In the genomic region with DNA sequence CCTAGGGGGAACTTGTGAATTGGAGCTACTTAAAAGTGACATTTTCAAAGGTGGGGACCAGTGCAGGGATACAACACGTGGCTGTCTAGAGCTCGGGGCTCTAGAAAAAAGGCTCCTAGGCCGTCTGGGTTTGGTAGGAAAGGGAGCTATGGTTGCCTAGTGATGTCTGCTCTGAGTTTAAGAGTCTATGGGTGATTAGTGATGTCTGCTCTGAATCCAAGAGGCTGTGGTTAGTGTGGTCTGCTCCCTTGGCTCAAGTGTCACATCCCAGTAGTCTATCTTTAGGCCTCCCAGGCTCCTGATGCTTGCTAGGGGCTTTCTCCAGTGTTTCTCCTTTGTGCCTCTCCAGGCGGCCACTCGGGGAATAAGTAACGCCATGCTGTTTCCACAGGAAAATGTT, we compare ENCODE assay signal across 15 mouse cellular contexts. TPM values are rescaled to one million over a fixed set of nuclear protein-coding genes. Genes with fewer than 3 reads are reported as not detected.
DNase-seq lines count a peak whose midpoint lies in the region; ATAC-seq and TF ChIP-seq lines count a peak whose summit lies in the region.
"Had no signal": no experiment of that assay in that cellular context is flagged by ENCODE, and none has a peak within 500 bp of the region (broad histone marks: within the 10 kb centered on the region; RNA-seq: fewer than 3 reads in every experiment).

No protein-coding gene starts in this region.

- DNase-seq in lung, embryonic 14.5 days: no peak
- no peak for DNase-seq in lung, adult 18-20 months
- peak; percentile 73 for DNase-seq in embryonic facial prominence, embryonic 14.5 days (ENCODE audit: low spot score)
- DNase-seq in hindbrain, postnatal 0 days (ENCODE audit: low spot score): no peak
- no peak for DNase-seq in cerebellum, adult 18-20 months
- no peak for DNase-seq in T-cell, adult 2 months (ENCODE audit: low spot score)
- DNase-seq: adrenal gland, postnatal 14 days; gastrocnemius, postnatal 25 days; lung, postnatal 14 days; thymus, postnatal 25 days had no signal

- no peak overlapping the region for H3K9ac ChIP-seq in heart, embryonic 15.5 days
- no peak overlapping the region for H3K9ac ChIP-seq in heart, embryonic 12.5 days
- H3K9ac ChIP-seq in lung, embryonic 14.5 days: no peak overlapping the region
- no peak overlapping the region for H3K9ac ChIP-seq in embryonic facial prominence, embryonic 14.5 days (ENCODE audit: low read depth, low read length)
- H3K9ac ChIP-seq in hindbrain, postnatal 0 days (replicated peaks; ENCODE audit: low read length): no peak overlapping the region

- no peak for TF ChIP-seq CTCF in lung, embryonic 14.5 days (IDR thresholded peaks at IDR 0.05; ENCODE audit: low read depth)
- no peak for TF ChIP-seq CTCF in hindbrain, postnatal 0 days (IDR thresholded peaks at IDR 0.05; ENCODE audit: low read depth)

- H3K27me3 ChIP-seq in heart, embryonic 15.5 days: no peaks in the 10 kb centered on the region
- H3K27me3 ChIP-seq in heart, embryonic 12.5 days (replicated peaks): no peaks in the 10 kb centered on the region
- H3K27me3 ChIP-seq in lung, embryonic 14.5 days (ENCODE audit: insufficient read depth, low read length): no peaks in the 10 kb centered on the region
- H3K27me3 ChIP-seq in embryonic facial prominence, embryonic 14.5 days (replicated peaks; ENCODE audit: control insufficient read depth, insufficient read depth, low read length): no peaks in the 10 kb centered on the region
- no peaks in the 10 kb centered on the region for H3K27me3 ChIP-seq in hindbrain, postnatal 0 days (ENCODE audit: insufficient read depth, low read length)
- H3K27me3 ChIP-seq: Patski had no signal

- no peak overlapping the region for H3K4me3 ChIP-seq in heart, embryonic 15.5 days
- H3K4me3 ChIP-seq in heart, embryonic 12.5 days: no peak overlapping the region
- H3K4me3 ChIP-seq in lung, embryonic 14.5 days (ENCODE audit: low read depth, low read length): no peak overlapping the region
- H3K4me3 ChIP-seq in embryonic facial prominence, embryonic 14.5 days (ENCODE audit: low read depth, low read length): no peak overlapping the region
- H3K4me3 ChIP-seq in hindbrain, postnatal 0 days (ENCODE audit: low read length): no peak overlapping the region

- ATAC-seq in heart, embryonic 15.5 days (replicated peaks; ENCODE audit: insufficient number of reproducible peaks, insufficient read depth, low FRiP score, low read depth): no peak
- ATAC-seq in heart, embryonic 12.5 days (ENCODE audit: insufficient number of reproducible peaks, low FRiP score): no peak
- no peak for ATAC-seq in lung, embryonic 14.5 days (ENCODE audit: insufficient read depth)
- peak; percentile 56; the same call in 1 of the 2 replicates for ATAC-seq in embryonic facial prominence, embryonic 14.5 days (ENCODE audit: low read depth)
- ATAC-seq in hindbrain, postnatal 0 days: 0 out of 2 replicates have a peak, but pooled peaks have one; percentile 10
- ATAC-seq: CD4-positive, CD25-positive, alpha-beta regulatory T cell, adult 4 months; inflammation-experienced regulatory T-cells, adult 6 months; Patski had no signal

- peak overlapping the region; percentile 59; the same call in 1 of the 2 replicates for H3K27ac ChIP-seq in heart, embryonic 15.5 days
- H3K27ac ChIP-seq in heart, embryonic 12.5 days (ENCODE audit: poor library complexity, severe bottlenecking): no peak overlapping the region
- peak overlapping the region; percentile 7; the same call in 1 of the 2 replicates for H3K27ac ChIP-seq in lung, embryonic 14.5 days (ENCODE audit: low read depth)
- peak overlapping the region; percentile 56 for H3K27ac ChIP-seq in embryonic facial prominence, embryonic 14.5 days (replicated peaks; ENCODE audit: low read depth, low read length)
- peak overlapping the region; percentile 52; the same call in 1 of the 2 replicates for H3K27ac ChIP-seq in hindbrain, postnatal 0 days

- no peak overlapping the region for H3K4me2 ChIP-seq in heart, embryonic 15.5 days
- no peak overlapping the region for H3K4me2 ChIP-seq in heart, embryonic 12.5 days
- no peak overlapping the region for H3K4me2 ChIP-seq in lung, embryonic 14.5 days
- H3K4me2 ChIP-seq in embryonic facial prominence, embryonic 14.5 days (ENCODE audit: low read depth, low read length): no peak overlapping the region
- no peak overlapping the region for H3K4me2 ChIP-seq in hindbrain, postnatal 0 days (ENCODE audit: low read depth, low read length)

- H3K4me1 ChIP-seq in heart, embryonic 15.5 days (replicated peaks): peaks cover 32% of the 10 kb centered on the region
- peaks cover 23% of the 10 kb centered on the region for H3K4me1 ChIP-seq in heart, embryonic 12.5 days (replicated peaks)
- H3K4me1 ChIP-seq in lung, embryonic 14.5 days (ENCODE audit: insufficient read depth): 0 out of 2 replicates have a peak, but pooled peaks cover 12% of the 10 kb centered on the region
- H3K4me1 ChIP-seq in embryonic facial prominence, embryonic 14.5 days (ENCODE audit: control insufficient read depth, insufficient read depth, low read length): peaks cover 8% of the 10 kb centered on the region
- H3K4me1 ChIP-seq in hindbrain, postnatal 0 days (ENCODE audit: insufficient read depth, low read length): peaks cover 5% of the 10 kb centered on the region; the same call in 1 of the 2 replicates

- H3K36me3 ChIP-seq in heart, embryonic 15.5 days: no peaks in the 10 kb centered on the region
- H3K36me3 ChIP-seq in heart, embryonic 12.5 days: no peaks in the 10 kb centered on the region
- H3K36me3 ChIP-seq in lung, embryonic 14.5 days (ENCODE audit: insufficient read depth): no peaks in the 10 kb centered on the region
- H3K36me3 ChIP-seq in embryonic facial prominence, embryonic 14.5 days (ENCODE audit: control insufficient read depth, insufficient read depth, low read length): no peaks in the 10 kb centered on the region
- no peaks in the 10 kb centered on the region for H3K36me3 ChIP-seq in hindbrain, postnatal 0 days (ENCODE audit: insufficient read depth, low read length)

- H3K9me3 ChIP-seq in heart, embryonic 15.5 days (replicated peaks): no peaks in the 10 kb centered on the region
- H3K9me3 ChIP-seq in heart, embryonic 12.5 days (replicated peaks): no peaks in the 10 kb centered on the region
- H3K9me3 ChIP-seq in lung, embryonic 14.5 days (ENCODE audit: low read depth, low read length): no peaks in the 10 kb centered on the region
- no peaks in the 10 kb centered on the region for H3K9me3 ChIP-seq in embryonic facial prominence, embryonic 14.5 days (ENCODE audit: control insufficient read depth, low read length)
- no peaks in the 10 kb centered on the region for H3K9me3 ChIP-seq in hindbrain, postnatal 0 days (ENCODE audit: low read length)

- 60% methylated on average over 6 of the region's 6 CpGs for WGBS in heart, embryonic 15.5 days
- WGBS in heart, embryonic 12.5 days: 58% methylated on average over 6 of the region's 6 CpGs
- WGBS in lung, embryonic 14.5 days: 69% methylated on average over 6 of the region's 6 CpGs
- WGBS in embryonic facial prominence, embryonic 14.5 days: 41% methylated on average over 6 of the region's 6 CpGs
- 61% methylated on average over 6 of the region's 6 CpGs for WGBS in hindbrain, postnatal 0 days

RNA-seq across cellular contexts. Expression of gene Mgll, which starts 29.4 kb away (rescaled TPM):
- polyA plus RNA-seq in heart, embryonic 15.5 days (2015; fragmentation: Nextera tagmentation; extraction: Ambion mirVana): 35.9 and 44.4 TPM in 2 replicates
- 9.2 and 9.7 TPM in 2 replicates for polyA plus RNA-seq in heart, embryonic 12.5 days (2016; fragmentation: Nextera tagmentation; extraction: Ambion mirVana)
- polyA plus RNA-seq in lung, embryonic 14.5 days (2014; fragmentation: Nextera tagmentation; extraction: Ambion mirVana): 71.5 and 72.4 TPM in 2 replicates
- polyA plus RNA-seq in embryonic facial prominence, embryonic 14.5 days (2014; fragmentation: Nextera tagmentation; extraction: Ambion mirVana): 29.1 and 30.4 TPM in 2 replicates
- 105 and 126 TPM in 2 replicates for total RNA-seq in hindbrain, postnatal 0 days (2014; rRNA removed)
- polyA plus RNA-seq in hindbrain, postnatal 0 days (2015; fragmentation: Nextera tagmentation; extraction: Ambion mirVana): 148 and 158 TPM in 2 replicates

Comparison
In these comparisons a context has a peak if more than half of its experiments do, and no peak if none do; other contexts are left out.
1. ATAC-seq: peak in embryonic facial prominence, embryonic 14.5 days (single experiment) and hindbrain, postnatal 0 days (single experiment); none in heart, embryonic 15.5 days (single experiment), heart, embryonic 12.5 days (single experiment) and lung, embryonic 14.5 days (single experiment).